Mouse (Mus musculus) bone marrow macrophage, adult 2 months (primary cell): ENCODE measurements at regions not wholly inside any gene's neighbourhood (a gene's known extent, or its start where the extent isn't known, plus 50 kb on each side); places are given as distances from the start of the nearest gene placed in this dataset.

Experiments
- CTCF ChIP-seq: IDR thresholded peaks from 2 replicates; pipeline ENCODE4 v1.5.1; 2012; ENCODE audit warnings: low read depth, mild to moderate bottlenecking, low read length, moderate library complexity
- POLR2A ChIP-seq: IDR thresholded peaks from 2 replicates; pipeline ENCODE4 v1.6.1; 2012; ENCODE audit warnings: mild to moderate bottlenecking, low read depth, low read length, borderline replicate concordance

DNA sequence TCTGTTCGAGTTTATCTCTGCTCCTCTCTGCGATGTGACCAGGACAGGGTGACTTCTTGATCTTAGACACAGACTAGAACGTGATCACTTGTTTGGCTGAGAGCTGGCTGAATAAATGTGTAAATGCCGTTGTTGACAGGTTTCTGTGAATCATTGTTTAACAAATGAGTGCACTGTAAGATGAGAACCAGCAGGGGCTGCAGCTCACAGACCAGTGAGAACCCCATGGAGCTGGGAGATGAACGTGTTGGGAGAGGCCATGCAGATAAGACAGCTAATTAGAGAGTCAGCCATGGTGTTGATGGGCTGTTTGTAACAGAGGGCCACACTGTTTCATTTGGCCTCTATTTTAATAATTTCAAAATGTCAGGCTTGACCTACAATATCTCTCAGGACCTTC, 171.1 kb upstream of the Tas2r119 start:
- TF ChIP-seq CTCF (no peak), POLR2A (no peak)
